Mouse (Mus musculus) embryo, embryonic 11.5 days (tissue): ENCODE measurements at regions not wholly inside any gene's neighbourhood (a gene's known extent, or its start where the extent isn't known, plus 50 kb on each side); places are given as distances from the start of the nearest gene placed in this dataset.
"Not testable (repeated sequence)": the region's sequence is repeated elsewhere in the genome, so short reads cannot be mapped to it uniquely, and the experiment has no call there.

ENCODE experiments used
- DNase-seq: peaks from one replicate; pipeline ENCODE4 v3.0.0-alpha.2; 2012; ENCODE audit warnings: low read depth, low spot score

DNA sequence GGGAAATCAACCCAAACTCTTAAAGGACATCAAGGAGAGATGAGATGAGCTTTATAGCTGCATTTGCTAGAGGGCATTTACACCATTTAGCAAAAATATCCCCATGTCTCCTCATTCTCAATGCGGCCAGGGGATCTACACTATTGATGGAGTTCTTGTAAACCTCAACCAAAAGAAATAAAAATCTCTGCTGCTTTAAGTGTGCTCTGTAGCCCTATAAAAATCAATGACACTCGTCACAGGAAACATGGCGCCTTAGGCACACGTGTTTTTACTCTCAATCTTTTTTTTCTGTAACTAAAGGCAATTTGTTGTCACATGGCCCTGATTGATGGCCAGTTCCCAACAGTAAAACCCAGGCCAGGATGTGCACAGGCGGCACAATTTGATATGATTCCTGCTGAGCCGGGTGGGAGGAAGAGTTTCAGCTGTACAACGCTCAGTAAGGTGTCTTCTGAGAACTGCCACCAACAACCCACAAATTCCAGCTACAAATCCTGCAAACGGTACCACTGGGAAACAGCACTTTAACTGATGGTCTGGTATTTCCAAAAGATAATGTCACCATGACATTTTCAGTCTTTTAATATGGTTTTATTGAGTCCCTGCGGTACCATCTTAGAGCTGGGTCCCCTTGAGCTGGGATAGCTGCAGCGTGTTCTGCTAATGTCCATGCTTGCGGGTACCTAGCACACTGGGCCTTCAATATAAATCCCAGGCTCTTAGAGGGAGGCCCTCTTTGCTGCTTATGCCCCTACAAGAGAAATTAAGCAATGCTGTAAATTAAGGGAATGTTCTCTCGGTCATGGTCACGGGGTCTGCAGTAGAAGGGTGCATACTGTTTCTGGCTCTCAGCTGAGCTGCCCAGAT lies 78.8 kb downstream of the Tpbg start:
- peak; percentile 8 for DNase-seq

- DNase-seq: no peak
Measured at GRCm38 (mm10) chr9:85925259-85925658, 83.1 kb downstream of the Tpbg start.

GRCm38 (mm10) chr9:85932209-85932608 lies 90.0 kb downstream of the Tpbg start:
- DNase-seq: no peak

DNA sequence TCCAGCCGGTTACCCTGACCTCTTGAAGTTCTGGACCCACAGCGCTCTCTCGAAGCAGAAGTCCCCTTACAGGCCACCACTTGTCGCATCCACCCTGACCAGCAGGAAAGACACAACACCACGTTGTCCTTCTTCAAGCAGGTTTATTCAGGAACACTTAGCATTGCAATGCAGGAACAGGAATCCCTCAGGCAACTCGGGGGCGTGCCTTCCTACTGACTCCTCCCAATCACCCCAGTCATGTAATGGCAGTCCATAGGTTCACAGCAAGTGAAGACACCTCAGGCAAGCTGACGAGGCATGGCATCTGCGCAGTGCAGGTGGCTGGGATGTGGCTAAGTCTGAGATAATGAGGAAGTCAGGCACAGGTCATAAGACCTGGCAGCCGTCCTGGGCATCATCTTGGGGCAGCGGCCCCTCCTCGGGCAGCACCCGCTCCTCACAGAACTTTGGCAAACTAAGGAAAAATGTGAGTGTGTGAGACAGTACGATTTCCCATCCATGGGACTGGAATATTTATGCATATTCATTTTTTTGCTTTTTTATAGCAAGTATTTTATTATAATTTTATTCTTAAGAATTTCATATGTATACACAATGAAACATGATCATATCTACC lies 101.0 kb downstream of the Tpbg start:
- DNase-seq: not testable (repeated sequence)

DNA sequence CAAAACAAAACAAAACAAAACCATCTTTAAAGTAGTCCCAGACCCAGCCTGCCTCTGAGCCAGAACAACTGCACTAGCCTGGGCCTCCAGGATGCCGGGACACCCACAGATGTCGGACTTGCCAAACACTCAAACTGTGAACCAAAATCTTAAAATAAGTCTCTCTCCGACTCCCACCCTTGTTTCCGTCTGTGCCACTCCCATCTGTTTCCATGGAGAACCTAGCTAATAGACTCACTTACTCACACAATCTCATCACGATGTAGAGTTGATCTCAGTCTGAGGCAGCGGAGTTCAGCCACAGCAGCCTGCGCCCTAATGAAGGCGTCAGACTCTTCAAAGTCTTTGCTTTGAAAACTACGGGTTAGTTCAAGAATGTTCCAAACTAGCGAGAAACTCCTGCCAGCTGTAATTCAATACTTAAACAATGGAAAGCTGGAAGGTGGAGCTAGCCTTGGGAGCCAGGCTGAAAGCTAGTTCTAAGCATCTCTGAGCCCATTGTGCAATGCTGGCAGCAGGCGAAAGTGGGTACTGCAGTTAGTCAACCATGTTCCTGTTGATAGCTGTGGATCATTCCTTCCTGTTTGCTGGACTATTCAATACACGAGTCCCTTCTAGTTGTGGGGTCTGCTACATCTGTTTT lies 106.4 kb downstream of the Tpbg start:
- DNase-seq: no peak

GRCm38 (mm10) chr9:85951777-85952176 lies 109.6 kb downstream of the Tpbg start:
- DNase-seq: no peak

- no peak for DNase-seq
Measured at GRCm38 (mm10) chr9:85970076-85970475, 127.9 kb downstream of the Tpbg start.

- DNase-seq: no peak
Measured at GRCm38 (mm10) chr9:85981428-85981827, 139.2 kb downstream of the Tpbg start.

- not testable (repeated sequence) for DNase-seq
Measured at GRCm38 (mm10) chr9:85983516-85983915, 141.3 kb downstream of the Tpbg start.

DNA sequence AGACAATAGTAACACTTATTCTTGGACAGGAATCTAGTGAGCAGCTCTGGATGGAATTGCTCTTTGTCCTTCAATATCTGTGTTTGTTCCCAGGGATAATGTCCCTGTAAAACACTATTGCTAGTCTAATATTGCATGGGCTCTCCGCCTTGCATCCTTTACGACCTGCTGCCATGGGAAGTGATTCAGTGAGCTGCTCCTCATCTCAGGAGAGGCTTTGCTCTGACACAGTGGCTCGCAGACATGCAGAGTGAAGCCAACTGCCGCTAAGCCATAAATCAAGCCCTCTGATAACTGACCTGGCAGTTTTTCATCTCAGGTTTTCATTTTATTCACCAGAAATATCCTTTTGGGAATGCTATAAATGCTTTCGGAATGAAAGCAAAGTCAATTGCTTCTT lies 143.5 kb downstream of the Tpbg start:
- no peak for DNase-seq

- DNase-seq: no peak
Measured at GRCm38 (mm10) chr9:85986142-85986541, 144.0 kb downstream of the Tpbg start.

- DNase-seq: no peak
Measured at GRCm38 (mm10) chr9:86002996-86003395, 160.8 kb downstream of the Tpbg start.

DNA sequence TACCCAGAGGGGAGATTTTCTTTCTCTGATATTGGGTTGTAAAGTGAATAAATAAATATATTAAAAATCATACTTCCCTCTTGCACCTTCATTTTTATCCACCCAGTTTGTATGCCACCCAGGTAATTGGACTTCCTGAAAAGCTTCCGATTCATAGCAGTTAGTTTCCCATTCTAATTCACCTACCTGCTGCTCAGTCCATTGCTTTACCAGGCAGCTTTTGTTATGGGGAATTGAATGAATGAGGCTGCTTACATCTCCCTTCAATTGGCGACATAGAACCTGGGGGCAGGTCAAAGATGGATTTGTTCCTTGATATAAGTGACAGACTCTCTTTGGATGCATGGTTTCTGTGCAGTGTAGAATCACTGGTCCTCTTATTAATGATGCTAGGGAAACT lies 169.5 kb downstream of the Tpbg start:
- DNase-seq: no peak

- no peak for DNase-seq
Measured at GRCm38 (mm10) chr9:86015841-86016240, 173.7 kb downstream of the Tpbg start.

DNA sequence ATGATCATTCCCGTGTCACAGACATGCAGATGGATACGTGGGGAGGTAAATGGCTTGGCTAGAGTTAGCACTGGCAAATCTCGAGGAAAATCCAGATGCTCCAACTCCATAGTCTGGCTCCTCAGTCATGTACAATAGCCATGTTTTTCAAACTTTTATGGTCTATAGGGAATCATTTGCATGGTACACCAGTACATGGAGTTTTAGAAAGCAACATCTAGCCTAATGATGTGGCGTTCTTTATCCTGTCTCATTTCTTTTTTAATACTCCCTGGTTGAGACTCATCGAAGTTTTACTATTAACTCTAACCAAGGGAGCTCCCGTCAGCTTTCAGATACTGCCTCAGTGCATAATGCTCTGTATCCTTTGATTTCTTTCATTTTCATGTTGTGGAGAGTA lies 178.0 kb downstream of the Tpbg start:
- DNase-seq: no peak

DNA sequence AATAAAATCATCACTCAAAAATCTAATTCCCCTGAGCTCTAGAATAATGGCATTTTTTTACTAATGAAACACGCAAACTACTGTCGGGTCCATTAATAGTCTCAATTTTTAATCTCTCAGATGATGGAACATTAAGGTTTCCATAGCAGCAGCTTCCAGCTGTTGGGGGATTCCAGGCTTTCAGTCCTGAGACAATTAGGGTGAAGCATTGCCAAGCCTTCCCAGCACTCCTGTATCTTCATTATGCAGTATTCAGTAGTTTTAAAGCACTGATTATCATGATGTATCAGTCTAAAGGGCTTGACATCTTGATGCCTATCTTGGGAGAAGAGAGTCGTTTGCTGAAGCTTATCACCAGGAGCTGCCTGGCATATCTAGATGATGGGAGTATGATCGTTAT lies 178.6 kb downstream of the Tpbg start:
- DNase-seq: no peak

GRCm38 (mm10) chr9:86030738-86031137 lies 188.6 kb downstream of the Tpbg start:
- DNase-seq: no peak

GRCm38 (mm10) chr9:86044098-86044497 lies 201.9 kb downstream of the Tpbg start:
- DNase-seq: no peak

GRCm38 (mm10) chr9:86058116-86058515 lies 215.9 kb downstream of the Tpbg start:
- DNase-seq: no peak

DNA sequence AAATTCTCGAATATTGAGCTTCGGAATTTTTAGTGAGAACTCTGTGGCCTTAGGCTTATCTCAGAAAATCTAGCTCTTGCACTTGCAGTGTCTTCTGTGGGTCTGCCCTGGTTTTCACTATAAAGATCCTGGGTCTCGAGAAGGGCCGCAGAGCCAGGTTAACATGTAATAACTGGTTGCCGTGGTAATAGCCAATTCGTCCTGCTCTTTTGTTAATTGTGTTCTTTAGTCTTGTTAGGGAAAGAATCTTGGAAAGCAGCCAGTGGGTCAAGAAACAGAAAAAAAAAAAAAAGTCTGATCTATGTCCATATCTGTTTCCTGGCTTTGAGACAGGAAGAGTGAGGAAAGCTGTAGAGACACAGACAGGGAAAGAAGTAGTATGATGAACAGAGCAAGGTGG lies 217.9 kb downstream of the Tpbg start:
- DNase-seq: no peak

DNA sequence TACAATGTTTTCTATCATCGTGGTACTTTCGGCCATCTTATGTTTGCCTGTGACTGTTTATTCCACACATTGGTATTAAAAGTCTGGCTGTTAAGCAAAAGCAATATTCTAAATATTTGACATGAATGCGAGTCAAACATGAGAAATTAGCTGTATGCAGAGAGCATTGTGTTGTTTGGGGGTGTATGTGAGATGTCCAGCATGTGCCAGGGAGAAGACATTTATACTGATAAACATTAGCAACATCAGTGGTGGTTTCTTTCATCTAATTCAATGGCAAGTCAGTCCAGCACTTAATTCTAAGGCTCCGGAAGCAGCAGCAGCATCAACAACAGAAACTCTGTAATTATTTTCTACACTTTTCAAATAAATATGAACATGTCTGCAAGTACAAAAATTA lies 219.1 kb downstream of the Tpbg start:
- DNase-seq: no peak

- no peak for DNase-seq
Measured at GRCm38 (mm10) chr9:86079275-86079674, 237.1 kb downstream of the Tpbg start.

GRCm38 (mm10) chr9:86081873-86082272 lies 239.7 kb downstream of the Tpbg start:
- no peak for DNase-seq
